Mouse (Mus musculus): ENCODE measurements around the gene Stfa2.
"Not testable (repeated sequence)": the region's sequence is repeated elsewhere in the genome, so short reads cannot be mapped to it uniquely, and the experiment has no call there.

Stfa2 gene

DNA sequence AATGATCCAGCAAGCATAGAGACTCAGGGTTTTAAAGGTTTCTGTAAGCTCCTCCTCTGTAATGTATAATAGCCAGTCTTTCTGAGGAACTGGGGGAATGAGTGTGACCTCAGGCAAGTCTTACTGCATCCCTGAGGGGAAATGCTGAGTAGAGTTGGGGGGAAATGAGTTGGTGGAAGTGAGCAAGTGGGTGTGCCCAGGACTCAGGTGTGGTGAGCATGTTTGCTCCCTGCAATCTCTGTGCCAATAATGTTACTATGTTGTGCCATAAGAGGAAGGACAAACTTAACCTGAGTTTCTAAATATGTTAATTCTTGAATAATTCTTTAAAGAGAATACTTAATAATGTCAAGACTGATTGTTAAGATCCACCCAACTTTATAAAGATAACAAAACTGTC is at the start of gene Stfa2:
TSS of gene Stfa2 (minus strand) at position 101 of the 400 bp plus-strand sequence.
- DNase-seq (ENCODE audit: extremely low read depth, insufficient read length, low spot score): no peak

DNA sequence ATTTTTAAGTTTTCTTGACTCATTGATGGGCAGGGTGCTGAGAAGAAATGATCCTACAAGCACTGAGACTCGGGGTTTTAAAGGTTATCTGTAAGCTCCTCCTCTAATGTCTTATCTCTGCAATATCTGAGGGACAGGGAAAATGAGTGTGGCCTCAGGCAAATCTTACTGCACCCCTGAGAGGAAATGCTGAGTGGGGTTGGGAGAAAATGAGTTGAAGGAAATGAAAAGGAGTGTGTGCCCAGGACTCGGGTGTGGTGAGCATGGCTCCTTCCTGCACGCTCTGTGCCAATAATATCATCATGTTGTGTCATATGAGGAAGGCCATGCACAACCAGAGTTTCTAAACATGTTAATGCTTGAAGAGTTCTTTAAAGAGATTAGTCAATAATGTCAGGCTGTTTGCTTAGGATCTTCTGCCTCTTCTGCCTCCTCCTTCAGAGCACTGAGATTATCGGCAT is 47.1 kb upstream of the Stfa2 start, which contains the start of gene Stfa3:
TSS of gene Stfa3 (minus strand) at position 51 of the 461 bp plus-strand sequence.
- DNase-seq (ENCODE audit: extremely low read depth, insufficient read length, low spot score): no peak

DNA sequence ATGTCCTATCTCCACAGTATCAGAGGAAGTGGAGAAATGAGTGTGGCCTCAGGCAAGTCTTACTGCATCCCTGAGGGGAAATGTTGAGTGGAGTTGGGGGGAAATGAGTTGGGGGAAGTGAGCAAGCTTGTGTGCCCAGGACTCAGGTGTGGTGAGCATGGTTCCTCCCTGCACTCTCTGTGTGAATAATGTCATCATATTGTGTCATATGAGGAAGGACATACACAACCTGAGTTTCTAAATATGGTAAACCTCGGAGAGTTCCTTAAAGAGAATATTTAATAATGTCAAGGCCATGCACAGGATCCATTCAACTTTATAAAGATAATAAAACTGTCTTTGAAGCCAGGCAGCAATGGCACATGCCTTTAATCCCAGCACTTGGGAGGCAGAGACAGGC is 12.7 kb upstream of the Stfa2 start:
- not testable (repeated sequence) for DNase-seq (ENCODE audit: extremely low read depth, insufficient read length, low spot score)

DNA sequence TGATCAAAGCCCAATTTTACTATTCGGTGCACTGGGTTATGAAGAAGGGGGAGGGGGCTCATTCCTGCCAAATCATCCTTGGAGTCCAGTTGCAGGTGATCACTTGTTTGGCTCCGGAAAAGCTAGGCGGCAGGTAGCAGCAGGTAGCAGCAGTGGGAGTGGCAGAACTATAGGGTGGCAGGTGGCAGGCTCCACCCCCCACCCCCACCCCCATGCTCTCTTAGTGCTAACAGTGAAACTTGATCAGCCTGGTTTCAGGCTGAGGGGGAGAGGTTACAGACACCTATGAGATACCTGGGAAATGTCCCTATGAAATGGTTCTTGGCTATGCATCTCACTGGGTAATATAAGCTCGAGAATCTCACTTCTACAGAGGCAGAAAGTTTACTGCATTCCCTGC is 19.2 kb downstream of the Stfa2 start:
- DNase-seq (ENCODE audit: extremely low read depth, insufficient read length, low spot score): no peak

DNA sequence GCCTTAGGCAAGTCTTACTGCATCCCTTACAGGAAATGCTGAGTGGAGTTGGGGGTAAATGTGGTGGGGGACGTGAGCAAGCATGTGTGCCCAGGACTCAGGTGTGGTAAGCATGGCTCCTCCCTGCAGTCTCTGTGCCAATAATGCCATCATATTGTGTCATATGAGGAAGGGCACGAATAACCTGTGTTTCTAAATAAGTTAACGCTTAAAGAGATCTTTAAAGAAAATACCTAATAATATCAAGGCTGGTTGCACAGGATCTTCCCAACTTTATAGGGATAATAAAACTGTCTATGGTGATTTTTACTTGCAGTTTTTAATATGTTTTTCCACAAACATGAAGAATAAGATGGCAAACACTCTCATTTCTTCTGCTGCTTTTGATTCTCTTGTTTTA is 40.6 kb downstream of the Stfa2 start, which contains the start of gene BC100530:
TSS of gene BC100530 (minus strand) at position 101 of the 400 bp plus-strand sequence.
- not testable (repeated sequence) for DNase-seq (ENCODE audit: extremely low read depth, insufficient read length, low spot score)

All from 3134 (cell line).